Mouse (Mus musculus): ENCODE measurements around the gene Ralgapa2.
"Not testable (repeated sequence)": the region's sequence is repeated elsewhere in the genome, so short reads cannot be mapped to it uniquely, and the experiment has no call there.

Ralgapa2 gene

GRCm38 (mm10) chr2:146498298-146498697 is 13.8 kb downstream of the Ralgapa2 start:
- DNase-seq (ENCODE audit: low spot score), result no peak

DNA sequence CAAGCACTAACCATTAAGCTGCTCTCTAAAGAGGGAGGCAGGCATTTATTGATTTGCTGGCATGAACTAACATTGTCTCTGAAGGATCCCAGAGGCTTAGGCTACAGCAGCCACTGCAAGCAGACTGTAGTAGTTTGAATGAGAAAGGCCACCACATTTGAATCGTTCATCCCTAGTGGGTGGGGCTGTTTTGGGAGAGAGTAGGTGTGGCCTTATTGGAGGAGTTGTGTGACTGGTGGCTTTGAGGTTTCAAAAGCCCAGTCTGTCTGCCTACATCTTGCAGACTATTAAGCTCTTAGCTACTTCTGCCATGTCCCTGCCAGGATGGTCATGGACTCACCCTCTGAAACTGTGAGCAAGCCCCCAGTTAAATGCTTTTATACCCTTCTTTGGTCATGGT is 15.1 kb downstream of the Ralgapa2 start:
- DNase-seq (ENCODE audit: low spot score), result no peak

- DNase-seq (ENCODE audit: low spot score), result no peak
Measured at GRCm38 (mm10) chr2:146495781-146496180, 16.4 kb downstream of the Ralgapa2 start.

DNA sequence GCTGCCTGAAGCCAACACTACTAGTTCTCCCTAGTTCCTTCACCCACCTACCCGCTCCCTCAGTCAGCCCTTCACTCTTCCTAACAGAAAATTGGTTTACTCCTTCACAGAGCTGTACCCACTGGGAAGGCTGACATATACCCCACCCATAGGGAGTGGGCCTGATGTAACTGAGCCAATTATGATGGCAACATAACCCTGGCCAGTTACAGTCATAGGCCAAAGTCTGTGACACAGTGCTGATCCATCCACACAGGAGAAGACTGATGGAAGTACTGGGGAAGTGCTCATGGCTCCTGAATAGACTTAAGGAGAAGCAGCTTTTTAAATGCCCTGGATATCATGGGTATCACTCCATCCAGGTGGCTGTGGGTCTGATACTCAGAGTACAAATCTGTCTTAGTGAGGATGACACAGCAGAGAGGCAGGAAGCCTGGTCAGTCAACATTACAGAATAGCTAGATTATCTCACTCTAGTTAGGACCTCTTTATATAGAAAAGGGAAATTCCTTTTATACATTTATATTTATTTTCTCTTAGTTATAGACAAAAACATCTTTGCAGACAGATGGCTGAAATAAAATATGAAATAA is 18.7 kb downstream of the Ralgapa2 start:
- DNase-seq (ENCODE audit: low spot score), result no peak

DNA sequence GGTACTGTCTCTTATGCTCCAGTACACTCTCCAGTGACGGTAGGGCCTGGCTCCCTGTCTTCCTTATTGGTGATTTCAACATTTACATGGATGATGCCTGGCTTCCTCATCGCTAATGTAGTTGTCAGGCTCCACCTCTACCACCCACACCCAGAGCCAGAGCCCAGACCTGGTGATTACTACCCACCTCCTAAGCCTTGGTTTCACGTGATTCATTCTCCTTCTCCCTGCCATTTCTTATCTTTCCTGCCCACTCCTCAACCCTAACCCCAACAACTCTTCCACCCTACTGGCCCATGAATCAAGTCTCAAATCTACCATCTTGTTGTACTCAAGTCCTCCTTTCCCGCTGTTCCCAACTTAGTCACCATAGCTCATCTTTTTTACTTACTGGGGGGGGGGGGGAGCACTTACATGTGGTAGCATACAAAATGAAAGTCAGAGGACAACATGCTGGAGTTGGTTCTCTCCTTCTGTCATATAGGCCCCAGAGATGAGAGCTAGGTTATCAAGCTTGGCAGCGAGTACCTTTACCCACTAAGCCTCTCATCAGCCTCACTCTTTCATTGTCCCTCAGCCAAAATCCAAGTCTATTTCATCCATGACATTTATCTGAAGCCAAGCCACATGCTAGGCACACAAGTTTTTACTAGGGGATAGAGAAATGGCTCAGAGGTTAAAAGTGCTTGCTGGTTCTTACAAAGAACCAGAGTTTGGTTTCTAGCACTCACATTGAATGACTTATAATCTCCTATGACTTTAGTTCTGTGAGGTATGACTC is 20.1 kb downstream of the Ralgapa2 start:
- DNase-seq (ENCODE audit: low spot score), result no peak

DNA sequence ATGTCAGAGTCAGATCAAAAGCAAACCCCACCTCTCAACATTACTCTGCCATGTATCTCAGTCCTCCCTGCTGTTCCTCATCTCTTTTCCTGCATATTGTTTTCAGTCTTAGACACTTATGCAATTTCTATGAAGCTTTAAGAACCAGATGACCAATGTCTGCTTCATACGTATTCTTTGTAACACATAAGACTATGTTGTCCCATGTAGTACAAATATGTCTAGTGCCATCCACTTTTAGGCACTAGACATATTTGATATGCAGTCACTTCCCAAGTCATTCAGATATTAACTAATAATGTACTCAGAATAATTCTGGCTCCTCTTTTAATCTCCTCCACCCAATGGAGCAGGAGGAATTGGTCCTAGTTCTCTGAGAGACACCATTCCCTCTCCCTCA is 21.2 kb downstream of the Ralgapa2 start:
- DNase-seq (ENCODE audit: low spot score), result no peak

DNA sequence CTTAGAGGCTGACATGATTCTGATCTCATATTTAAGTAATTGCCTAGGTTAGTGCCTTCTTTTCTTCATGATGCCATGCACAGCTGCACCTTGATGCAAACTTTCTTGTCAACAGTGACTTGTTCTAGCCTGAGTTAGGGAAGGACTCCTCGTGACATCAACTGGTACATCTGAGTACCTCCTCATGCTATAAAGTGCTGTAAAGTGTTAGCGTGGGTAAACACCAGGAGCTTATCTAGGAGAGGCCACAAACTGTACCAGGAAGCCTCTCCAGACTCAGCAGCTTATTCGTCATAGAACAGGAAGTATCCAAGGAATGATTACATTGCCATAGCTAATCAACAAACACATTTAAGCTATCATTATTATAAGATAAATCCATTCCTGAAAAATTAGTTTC is 23.9 kb downstream of the Ralgapa2 start:
- DNase-seq (ENCODE audit: low spot score), result no peak

DNA sequence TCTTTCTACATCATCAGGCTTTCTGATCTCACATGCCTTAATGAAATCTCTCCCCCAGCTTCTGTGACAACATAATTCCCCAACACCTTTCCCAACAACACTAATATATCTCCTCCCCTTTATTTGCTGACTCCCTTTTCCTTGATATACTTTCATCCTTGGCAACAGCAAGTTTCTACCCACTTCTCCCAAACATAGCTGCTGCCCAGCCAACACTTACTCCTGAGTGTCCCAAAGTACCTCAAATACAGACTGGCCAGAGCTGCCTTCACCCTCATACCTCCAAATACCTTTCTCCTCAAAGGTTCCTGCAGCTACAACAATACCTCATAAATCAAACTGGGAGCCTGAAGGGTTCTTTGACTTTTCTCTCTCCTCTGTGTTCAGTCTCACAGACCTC is 29.3 kb downstream of the Ralgapa2 start:
- DNase-seq (ENCODE audit: low spot score), result no peak

- DNase-seq (ENCODE audit: low spot score), result no peak
Measured at GRCm38 (mm10) chr2:146477491-146477890, 34.7 kb downstream of the Ralgapa2 start.

- DNase-seq (ENCODE audit: low spot score), result no peak
Measured at GRCm38 (mm10) chr2:146476428-146476972, 35.6 kb downstream of the Ralgapa2 start.

DNA sequence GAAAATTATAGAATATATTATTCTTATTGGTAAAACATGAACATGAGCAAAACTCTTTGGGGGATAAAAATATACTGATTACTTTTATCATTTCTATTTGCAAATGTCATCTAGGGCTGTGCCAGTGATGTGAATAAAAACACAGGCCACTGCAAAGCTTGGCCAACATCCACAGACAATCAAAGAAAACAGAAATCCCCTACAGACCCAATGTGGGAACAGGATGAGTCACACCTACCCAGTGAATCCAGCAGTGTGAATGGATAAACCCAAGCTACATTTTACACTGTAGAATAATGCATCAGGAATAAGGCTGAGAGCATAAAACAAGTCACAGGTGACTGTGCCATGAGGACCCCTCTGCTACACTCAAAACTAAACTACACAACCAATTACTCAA is 36.1 kb downstream of the Ralgapa2 start:
- DNase-seq (ENCODE audit: low spot score), result no peak

GRCm38 (mm10) chr2:146470947-146471346 is 41.2 kb downstream of the Ralgapa2 start:
- no peak for DNase-seq (ENCODE audit: low spot score)

GRCm38 (mm10) chr2:146469707-146470420 is 42.3 kb downstream of the Ralgapa2 start:
- DNase-seq (ENCODE audit: low spot score), result peak; percentile 62

DNA sequence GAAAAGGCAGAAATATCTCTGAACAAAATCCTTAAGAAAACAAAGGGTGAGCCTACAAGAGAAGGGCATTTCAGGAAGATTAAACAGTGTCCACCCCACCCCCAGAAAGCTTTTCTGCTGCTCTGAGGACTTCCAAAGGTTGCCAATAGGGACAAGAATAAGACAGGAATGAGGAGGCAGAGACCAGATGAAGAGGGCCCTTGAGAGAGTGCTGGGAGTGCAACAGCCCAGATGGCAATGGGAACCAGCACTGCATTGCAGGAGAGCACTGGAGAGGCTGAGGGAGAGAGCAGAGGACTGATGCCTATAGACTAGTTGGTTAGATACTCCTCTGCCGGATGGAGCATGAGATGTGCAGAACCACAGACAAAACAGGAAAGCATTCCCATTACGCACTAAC is 43.2 kb downstream of the Ralgapa2 start:
- no peak for DNase-seq (ENCODE audit: low spot score)

DNA sequence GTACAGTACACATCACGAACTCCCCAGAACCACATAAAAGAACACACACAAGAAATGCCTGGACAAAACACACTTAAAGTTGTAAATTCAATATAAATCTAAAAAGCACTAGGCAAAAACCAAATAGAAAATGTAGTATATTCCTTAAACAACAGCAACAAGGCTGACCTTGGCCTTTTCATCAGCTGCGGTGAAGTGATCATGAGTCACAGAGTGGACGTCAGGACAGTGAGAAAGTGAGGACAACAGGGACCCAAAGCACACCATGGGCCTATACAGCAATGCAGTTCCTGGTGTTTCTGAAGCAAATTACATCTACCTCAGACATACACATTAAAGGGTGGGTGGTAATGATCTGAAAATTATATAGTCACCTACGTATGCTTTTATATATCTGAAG is 44.1 kb downstream of the Ralgapa2 start:
- DNase-seq (ENCODE audit: low spot score), result no peak

- DNase-seq (ENCODE audit: low spot score), result not testable (repeated sequence)
Measured at GRCm38 (mm10) chr2:146466811-146467210, 45.3 kb downstream of the Ralgapa2 start.

DNA sequence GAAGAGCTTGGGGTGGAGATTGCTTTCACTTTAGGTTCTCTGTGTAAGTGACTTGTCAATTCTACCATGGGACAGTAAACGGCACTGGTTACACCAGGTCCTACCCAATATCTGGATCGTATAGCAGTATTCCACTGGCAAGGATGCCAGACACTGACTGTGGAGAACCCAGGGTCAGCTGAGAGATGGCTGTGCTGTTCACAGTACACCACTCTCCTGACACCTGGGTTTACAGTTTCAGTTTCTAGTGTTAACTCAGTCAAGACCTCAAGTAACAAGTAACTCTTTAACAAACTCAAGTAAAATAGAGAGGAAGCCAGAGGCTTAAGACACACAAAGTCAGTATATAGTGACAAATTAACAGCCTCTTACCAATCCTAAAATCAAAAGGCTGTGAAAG is 54.6 kb downstream of the Ralgapa2 start:
- DNase-seq (ENCODE audit: low spot score), result no peak

DNA sequence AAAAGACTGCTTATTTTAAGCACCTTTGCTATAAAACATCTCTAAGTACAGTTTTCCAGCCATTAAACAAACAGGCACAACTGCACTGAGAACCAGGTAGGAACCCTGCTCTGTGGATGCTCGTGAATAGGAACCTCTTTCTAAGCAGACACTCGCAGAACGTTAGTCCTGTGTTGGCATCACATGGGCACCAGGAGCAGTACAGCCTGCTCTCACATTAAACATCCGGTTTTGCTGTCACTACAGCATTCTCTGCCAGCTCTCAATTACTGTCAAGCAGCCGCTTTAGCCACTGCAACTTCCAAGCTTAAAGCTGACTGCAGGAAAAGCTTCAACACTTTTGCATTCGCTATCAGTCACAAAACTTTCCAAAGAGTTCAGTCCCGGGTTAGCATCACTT is 55.5 kb downstream of the Ralgapa2 start:
- no peak for DNase-seq (ENCODE audit: low spot score)

- no peak for DNase-seq (ENCODE audit: low spot score)
Measured at GRCm38 (mm10) chr2:146456062-146456461, 56.1 kb downstream of the Ralgapa2 start.

GRCm38 (mm10) chr2:146444009-146444408 is 68.1 kb downstream of the Ralgapa2 start:
- DNase-seq (ENCODE audit: low spot score), result no peak

- no peak for DNase-seq (ENCODE audit: low spot score)
Measured at GRCm38 (mm10) chr2:146443291-146443875, 68.8 kb downstream of the Ralgapa2 start.

GRCm38 (mm10) chr2:146441711-146442110 is 70.4 kb downstream of the Ralgapa2 start:
- no peak for DNase-seq (ENCODE audit: low spot score)

- no peak for DNase-seq (ENCODE audit: low spot score)
Measured at GRCm38 (mm10) chr2:146428751-146429150, 83.4 kb downstream of the Ralgapa2 start.
